Mouse (Mus musculus) kidney, embryonic 14.5 days (tissue): ENCODE data around the gene Jun. TPM values are rescaled to one million over a fixed set of nuclear protein-coding genes. Genes with fewer than 3 reads are reported as not detected.

ENCODE experiments used
- ATAC-seq: fragments of 200-750 bp; cut with Nextera tagmentation; 2 replicates; pipeline ENCODE4 v1.8.0; 2017; ENCODE audit warnings: moderate number of reproducible peaks, mild to moderate bottlenecking, moderate TSS enrichment, moderate library complexity; ENCODE audit not compliant: low FRiP score, low TSS enrichment
- H3K27ac ChIP-seq: fragments of 300-500 bp; sonication (generic); 2 replicates; pipeline ENCODE4 v1.5.1; 2014; ENCODE audit warnings: low read depth, mild to moderate bottlenecking, low read length, moderate library complexity, mixed read lengths
- H3K27me3 ChIP-seq: fragments of 300-500 bp; sonication (generic); 2 replicates; pipeline ENCODE4 v1.6.1; 2014; ENCODE audit warnings: mild to moderate bottlenecking, low read length; ENCODE audit not compliant: control insufficient read depth, insufficient read depth
- H3K36me3 ChIP-seq: fragments of 300-500 bp; sonication (generic); 2 replicates; pipeline ENCODE4 v1.6.1; 2014; ENCODE audit warnings: low read length, mixed read lengths; ENCODE audit not compliant: control insufficient read depth, insufficient read depth
- H3K4me1 ChIP-seq: fragments of 300-500 bp; sonication (generic); 2 replicates; pipeline ENCODE4 v1.6.1; 2014; ENCODE audit warnings: low read length, mixed read lengths; ENCODE audit not compliant: control insufficient read depth, insufficient read depth
- H3K4me2 ChIP-seq: fragments of 300-500 bp; sonication (generic); replicated peaks from 2 replicates; pipeline ENCODE4 v1.6.1; 2014; ENCODE audit warnings: low read depth, mild to moderate bottlenecking, low read length
- H3K4me3 ChIP-seq: fragments of 300-500 bp; sonication (generic); 2 replicates; pipeline ENCODE4 v1.5.1; 2014; ENCODE audit warnings: mild to moderate bottlenecking, low read length
- H3K9ac ChIP-seq: fragments of 300-500 bp; sonication (generic); 2 replicates; pipeline ENCODE4 v1.6.1; 2014; ENCODE audit warnings: low read depth, mild to moderate bottlenecking, low read length, moderate library complexity
- H3K9me3 ChIP-seq: fragments of 300-500 bp; sonication (generic); 2 replicates; pipeline ENCODE4 v1.6.1; 2016; ENCODE audit warnings: low read length; ENCODE audit not compliant: control insufficient read depth
- WGBS: fragments of 180-500 bp; shearing (Covaris S2); extraction: QIAGEN DNeasy Blood & Tissue Kit; methylation state at CpG from one replicate; pipeline ENCODE4 v1.1.7; 2014; 5-methylcytosine and 5-hydroxymethylcytosine counted together
- polyA plus RNA-seq: library from polyadenylated mRNA; unstranded; fragments of >200 nt; fragmentation: Nextera tagmentation; extraction: Ambion mirVana; gene quantifications from 2 replicates; pipeline ENCODE4 v1.2.1, GENCODE M21; 2014

Jun gene
- polyA plus RNA-seq, 1 experiment from 2014 or later: 30.2 TPM

- 48% methylated on average over 4 of the region's 4 CpGs for WGBS
- no peaks in the 10 kb centered on the region for H3K27me3 ChIP-seq
- ATAC-seq: no peak
- no peaks in the 10 kb centered on the region for H3K9me3 ChIP-seq
- peaks cover 12% of the 10 kb centered on the region for H3K4me1 ChIP-seq
- no peak overlapping the region for H3K4me2 ChIP-seq
- no peak overlapping the region for H3K4me3 ChIP-seq
- no peak overlapping the region for H3K27ac ChIP-seq
- no peaks in the 10 kb centered on the region for H3K36me3 ChIP-seq
- no peak overlapping the region for H3K9ac ChIP-seq
These were observed 42.7 kb upstream of the Jun start for GRCm38 (mm10) chr4:95094700-95095113.

- Histone ChIP-seq H3K27ac (peak overlapping the region; percentile 51; the same call in 1 of the 2 replicates), H3K9me3 (no peaks in the 10 kb centered on the region), H3K9ac (no peak overlapping the region), H3K27me3 (no peaks in the 10 kb centered on the region), H3K36me3 (no peaks in the 10 kb centered on the region), H3K4me2 (no peak overlapping the region), H3K4me1 (peaks cover 12% of the 10 kb centered on the region), H3K4me3 (no peak overlapping the region)
- ATAC-seq: peak; percentile 80
- 36% methylated on average over 6 of the region's 6 CpGs for WGBS
These were observed 41.6 kb upstream of the Jun start for GRCm38 (mm10) chr4:95093615-95094014.

- WGBS: 82% methylated on average over 4 of the region's 4 CpGs
- no peak overlapping the region for H3K4me3 ChIP-seq
- H3K9ac ChIP-seq: no peak overlapping the region
- H3K27ac ChIP-seq: no peak overlapping the region
- H3K4me2 ChIP-seq: no peak overlapping the region
- ATAC-seq: no peak
- H3K4me1 ChIP-seq: peaks cover 12% of the 10 kb centered on the region
- H3K27me3 ChIP-seq: no peaks in the 10 kb centered on the region
- no peaks in the 10 kb centered on the region for H3K36me3 ChIP-seq
- H3K9me3 ChIP-seq: no peaks in the 10 kb centered on the region
These were observed 40.5 kb upstream of the Jun start for GRCm38 (mm10) chr4:95092516-95092915.

GRCm38 (mm10) chr4:95091536-95091935 lies 39.5 kb upstream of the Jun start:
- Histone ChIP-seq H3K27ac (no peak overlapping the region), H3K4me3 (no peak overlapping the region), H3K4me1 (peaks cover 12% of the 10 kb centered on the region), H3K9me3 (no peaks in the 10 kb centered on the region), H3K4me2 (no peak overlapping the region), H3K27me3 (no peaks in the 10 kb centered on the region), H3K9ac (no peak overlapping the region), H3K36me3 (no peaks in the 10 kb centered on the region)
- ATAC-seq: no peak
- WGBS: 81% methylated on average over 4 of the region's 4 CpGs

- no peak overlapping the region for H3K9ac ChIP-seq
- ATAC-seq: no peak
- no peak overlapping the region for H3K4me3 ChIP-seq
- H3K27me3 ChIP-seq: no peaks in the 10 kb centered on the region
- no peak overlapping the region for H3K27ac ChIP-seq
- H3K4me2 ChIP-seq: no peak overlapping the region
- peaks cover 12% of the 10 kb centered on the region for H3K4me1 ChIP-seq
- H3K9me3 ChIP-seq: no peaks in the 10 kb centered on the region
- H3K36me3 ChIP-seq: no peaks in the 10 kb centered on the region
These were observed 37.9 kb upstream of the Jun start for GRCm38 (mm10) chr4:95089968-95090367.

- no peaks in the 10 kb centered on the region for H3K27me3 ChIP-seq
- peaks cover 12% of the 10 kb centered on the region for H3K4me1 ChIP-seq
- no peak overlapping the region for H3K4me2 ChIP-seq
- H3K36me3 ChIP-seq: no peaks in the 10 kb centered on the region
- 93% methylated on average over 5 of the region's 5 CpGs for WGBS
- no peak overlapping the region for H3K27ac ChIP-seq
- no peak overlapping the region for H3K9ac ChIP-seq
- no peaks in the 10 kb centered on the region for H3K9me3 ChIP-seq
- no peak overlapping the region for H3K4me3 ChIP-seq
- ATAC-seq: no peak
These were observed 37.0 kb upstream of the Jun start for GRCm38 (mm10) chr4:95089053-95089452.

GRCm38 (mm10) chr4:95083957-95084356 lies 31.9 kb upstream of the Jun start:
- H3K27ac ChIP-seq: no peak overlapping the region
- peaks cover 10% of the 10 kb centered on the region; the same call in 1 of the 2 replicates for H3K4me1 ChIP-seq
- no peak overlapping the region for H3K4me3 ChIP-seq
- H3K36me3 ChIP-seq: no peaks in the 10 kb centered on the region
- no peak overlapping the region for H3K9ac ChIP-seq
- 76% methylated on average over 8 of the region's 8 CpGs for WGBS
- no peak overlapping the region for H3K4me2 ChIP-seq
- ATAC-seq: no peak
- no peaks in the 10 kb centered on the region for H3K27me3 ChIP-seq
- H3K9me3 ChIP-seq: no peaks in the 10 kb centered on the region

- H3K36me3 ChIP-seq: no peaks in the 10 kb centered on the region
- H3K9ac ChIP-seq: no peak overlapping the region
- no peaks in the 10 kb centered on the region for H3K27me3 ChIP-seq
- ATAC-seq: no peak
- no peak overlapping the region for H3K4me2 ChIP-seq
- WGBS: 79% methylated on average over 5 of the region's 5 CpGs
- H3K4me1 ChIP-seq: peaks cover 10% of the 10 kb centered on the region; the same call in 1 of the 2 replicates
- no peaks in the 10 kb centered on the region for H3K9me3 ChIP-seq
- H3K4me3 ChIP-seq: no peak overlapping the region
- H3K27ac ChIP-seq: peak overlapping the region; percentile 38; the same call in 1 of the 2 replicates
These were observed 31.2 kb upstream of the Jun start for GRCm38 (mm10) chr4:95083191-95083729.

- Histone ChIP-seq H3K27me3 (no peaks in the 10 kb centered on the region), H3K36me3 (no peaks in the 10 kb centered on the region), H3K4me2 (no peak overlapping the region), H3K9me3 (no peaks in the 10 kb centered on the region), H3K4me3 (no peak overlapping the region), H3K9ac (no peak overlapping the region), H3K4me1 (peaks cover 10% of the 10 kb centered on the region; the same call in 1 of the 2 replicates), H3K27ac (peak overlapping the region; percentile 38; the same call in 1 of the 2 replicates)
- ATAC-seq: peak; percentile 43
- 50% methylated on average over 4 of the region's 4 CpGs for WGBS
These were observed 30.6 kb upstream of the Jun start for GRCm38 (mm10) chr4:95082481-95083088.
